Mouse (Mus musculus): ENCODE measurements around the gene Stox2.
"Not testable (repeated sequence)": the region's sequence is repeated elsewhere in the genome, so short reads cannot be mapped to it uniquely, and the experiment has no call there.

The Stox2 gene

GRCm38 (mm10) chr8:47446312-47447046 lies at the start of gene Stox2:
Gene Stox2 (minus strand): TSS chr8:47446362.
- no peak for DNase-seq (ENCODE audit: low read depth, low spot score)

GRCm38 (mm10) chr8:47495428-47495827 lies 49.3 kb upstream of the Stox2 start:
- DNase-seq (ENCODE audit: low read depth, low spot score): no peak

DNA sequence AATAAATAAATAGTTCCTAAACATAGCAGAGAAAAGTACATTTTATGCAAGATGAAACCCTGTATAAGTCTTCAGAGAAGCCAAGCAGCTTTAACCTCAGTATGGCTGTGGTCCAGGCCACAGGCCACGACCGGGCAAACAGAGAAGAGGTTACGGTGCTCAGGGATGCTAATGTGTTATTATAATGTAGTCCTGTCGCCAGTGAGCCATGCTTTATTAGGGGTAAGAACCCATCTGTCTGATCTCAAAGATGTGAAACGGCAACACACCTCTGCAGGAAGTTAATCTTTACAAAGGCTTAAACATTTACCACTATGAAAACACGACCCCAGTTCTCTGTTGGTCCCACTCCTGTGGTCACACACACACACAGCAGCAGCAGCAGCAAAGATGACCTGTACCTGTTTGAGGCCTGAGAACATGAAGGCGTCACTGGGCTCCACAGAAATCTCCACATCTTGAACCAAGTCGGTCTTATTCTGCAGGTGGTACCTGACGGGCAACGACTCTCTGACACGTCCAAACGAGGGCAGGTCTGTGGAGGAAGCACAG lies 48.5 kb upstream of the Stox2 start:
- DNase-seq (ENCODE audit: low read depth, low spot score): no peak

DNA sequence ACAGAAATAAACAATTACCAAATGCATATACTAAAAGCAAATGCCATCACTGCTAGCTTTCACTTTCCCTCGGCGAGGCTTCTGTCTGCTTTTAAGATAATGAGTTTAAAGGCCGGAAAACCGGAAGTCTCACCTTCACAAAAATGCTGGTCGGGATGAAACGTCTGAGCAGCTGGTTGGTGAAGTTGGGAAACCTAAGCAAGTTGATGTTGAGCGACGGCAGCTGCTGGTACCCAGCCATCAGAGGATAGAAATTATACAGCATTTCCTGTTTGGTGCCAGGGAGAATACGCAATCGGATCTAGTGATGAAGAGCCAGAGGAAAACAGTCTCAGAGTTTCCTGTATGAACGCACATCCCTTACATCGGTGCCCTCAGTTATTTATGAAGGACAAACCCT lies 46.9 kb upstream of the Stox2 start:
- no peak for DNase-seq (ENCODE audit: low read depth, low spot score)

DNA sequence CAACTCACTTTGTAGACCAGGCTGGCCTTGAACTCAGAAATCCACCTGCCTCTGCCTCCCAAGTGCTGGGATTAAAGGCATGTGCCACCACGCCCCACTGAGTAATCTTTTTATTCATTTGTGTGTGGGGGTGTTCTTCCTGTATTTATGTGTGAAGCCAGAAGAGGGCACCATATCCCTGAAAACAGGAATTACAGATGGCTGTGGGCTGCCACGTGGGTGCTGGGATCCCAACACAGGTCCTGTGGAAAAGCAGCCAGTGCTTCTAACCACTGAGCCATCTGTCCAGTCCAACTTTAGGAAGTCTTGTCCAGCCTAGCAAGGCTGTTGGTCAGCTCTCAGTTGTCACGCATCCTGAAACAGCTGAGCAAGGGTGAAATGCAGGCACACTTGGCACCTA lies 41.1 kb upstream of the Stox2 start:
- DNase-seq (ENCODE audit: low read depth, low spot score): peak; percentile 34

- no peak for DNase-seq (ENCODE audit: low read depth, low spot score)
Measured at GRCm38 (mm10) chr8:47482354-47483071, 36.4 kb upstream of the Stox2 start.

GRCm38 (mm10) chr8:47480039-47480438 lies 33.9 kb upstream of the Stox2 start:
- no peak for DNase-seq (ENCODE audit: low read depth, low spot score)

GRCm38 (mm10) chr8:47461650-47462049 lies 15.5 kb upstream of the Stox2 start:
- no peak for DNase-seq (ENCODE audit: low read depth, low spot score)

DNA sequence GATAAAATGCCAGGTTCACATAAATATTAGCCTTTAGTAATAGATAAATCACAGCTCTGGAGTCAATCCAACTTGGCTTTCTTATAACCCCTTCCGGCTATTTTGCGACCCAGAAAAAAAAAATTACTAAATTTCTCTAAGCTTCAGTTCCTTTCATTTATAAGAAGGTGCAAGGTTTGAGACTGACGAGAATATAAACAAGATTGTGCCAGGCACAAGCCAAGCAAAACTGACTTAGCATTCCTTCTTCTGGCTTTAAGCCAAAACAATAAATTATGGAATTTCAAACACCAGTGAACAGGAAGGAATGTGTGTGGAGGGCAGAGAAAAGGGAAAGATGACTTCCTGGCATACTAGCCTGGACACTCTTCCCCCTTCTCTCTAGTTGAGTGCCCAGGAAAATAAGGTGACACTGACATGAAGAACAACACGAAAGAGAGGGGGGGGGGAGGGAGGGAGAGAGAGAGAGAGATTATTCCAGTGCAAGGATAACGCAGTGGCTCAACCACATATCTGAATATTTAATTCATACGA lies 13.1 kb upstream of the Stox2 start:
- DNase-seq (ENCODE audit: low read depth, low spot score): no peak

GRCm38 (mm10) chr8:47458591-47458990 lies 12.4 kb upstream of the Stox2 start:
- no peak for DNase-seq (ENCODE audit: low read depth, low spot score)

DNA sequence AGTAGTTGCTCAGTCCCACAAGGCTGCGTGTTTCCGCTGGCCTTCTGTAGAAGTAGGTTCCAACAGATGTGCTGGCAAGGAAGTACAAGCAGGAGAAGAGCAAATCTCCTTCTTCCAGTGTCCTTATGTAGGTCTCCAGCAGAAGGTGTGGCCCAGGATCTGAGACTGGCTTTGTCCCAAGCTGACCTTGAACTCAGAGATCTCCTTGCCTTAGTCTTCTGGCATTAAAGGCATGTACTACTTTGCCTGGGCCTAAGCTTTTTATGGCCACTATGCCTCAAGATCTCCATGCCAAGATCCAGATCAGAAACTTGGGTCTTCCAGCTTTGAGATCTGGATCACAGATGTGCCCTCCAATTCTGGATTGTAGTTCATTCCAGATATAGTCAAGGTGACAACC lies 3.0 kb upstream of the Stox2 start:
- DNase-seq (ENCODE audit: low read depth, low spot score): not testable (repeated sequence)

GRCm38 (mm10) chr8:47439271-47439670 lies 6.9 kb downstream of the Stox2 start:
- DNase-seq (ENCODE audit: low read depth, low spot score): no peak

- DNase-seq (ENCODE audit: low read depth, low spot score): no peak
Measured at GRCm38 (mm10) chr8:47437976-47438375, 8.2 kb downstream of the Stox2 start.

DNA sequence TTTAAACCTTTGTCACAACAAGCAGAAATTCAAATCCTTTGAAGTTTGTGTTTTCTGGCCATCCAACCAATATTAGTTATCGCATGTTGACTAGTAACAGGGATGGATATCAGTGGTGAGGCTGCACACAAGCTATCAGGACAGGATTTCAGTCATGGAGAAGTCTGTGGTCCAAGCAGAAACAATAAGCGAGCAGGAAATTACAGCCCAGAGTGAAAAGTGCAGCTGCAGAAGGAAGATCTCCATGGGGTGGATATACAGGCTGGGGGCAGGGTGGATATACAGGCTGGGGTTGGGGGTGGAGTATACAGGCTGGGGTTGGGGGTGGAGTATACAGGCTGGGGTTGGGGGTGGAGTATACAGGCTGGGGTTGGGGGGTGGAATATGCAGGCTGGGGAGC lies 10.3 kb downstream of the Stox2 start:
- DNase-seq (ENCODE audit: low read depth, low spot score): no peak

- no peak for DNase-seq (ENCODE audit: low read depth, low spot score)
Measured at GRCm38 (mm10) chr8:47435412-47435811, 10.8 kb downstream of the Stox2 start.

DNA sequence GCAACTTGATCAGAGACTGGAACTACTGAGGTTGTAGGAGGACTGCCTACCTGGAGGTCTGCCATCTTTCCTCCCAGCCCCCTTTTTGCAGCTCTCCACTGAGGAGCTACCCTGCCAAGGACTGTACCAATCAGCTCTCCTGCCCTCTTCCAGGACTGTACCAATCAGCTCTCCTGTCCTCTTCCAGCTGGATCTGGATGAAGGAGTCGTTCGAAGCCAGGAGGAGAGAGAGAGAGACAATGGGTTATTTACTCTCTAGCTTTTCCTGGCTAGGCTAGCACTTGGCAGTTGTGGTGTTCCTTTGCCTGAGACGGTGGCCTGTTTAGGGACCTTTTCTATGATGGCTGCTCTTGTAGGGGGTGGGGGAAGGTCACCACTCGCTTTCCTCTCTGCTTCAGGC lies 14.9 kb downstream of the Stox2 start:
- DNase-seq (ENCODE audit: low read depth, low spot score): no peak

GRCm38 (mm10) chr8:47414258-47414525 lies 32.0 kb downstream of the Stox2 start:
- not testable (repeated sequence) for DNase-seq (ENCODE audit: low read depth, low spot score)

DNA sequence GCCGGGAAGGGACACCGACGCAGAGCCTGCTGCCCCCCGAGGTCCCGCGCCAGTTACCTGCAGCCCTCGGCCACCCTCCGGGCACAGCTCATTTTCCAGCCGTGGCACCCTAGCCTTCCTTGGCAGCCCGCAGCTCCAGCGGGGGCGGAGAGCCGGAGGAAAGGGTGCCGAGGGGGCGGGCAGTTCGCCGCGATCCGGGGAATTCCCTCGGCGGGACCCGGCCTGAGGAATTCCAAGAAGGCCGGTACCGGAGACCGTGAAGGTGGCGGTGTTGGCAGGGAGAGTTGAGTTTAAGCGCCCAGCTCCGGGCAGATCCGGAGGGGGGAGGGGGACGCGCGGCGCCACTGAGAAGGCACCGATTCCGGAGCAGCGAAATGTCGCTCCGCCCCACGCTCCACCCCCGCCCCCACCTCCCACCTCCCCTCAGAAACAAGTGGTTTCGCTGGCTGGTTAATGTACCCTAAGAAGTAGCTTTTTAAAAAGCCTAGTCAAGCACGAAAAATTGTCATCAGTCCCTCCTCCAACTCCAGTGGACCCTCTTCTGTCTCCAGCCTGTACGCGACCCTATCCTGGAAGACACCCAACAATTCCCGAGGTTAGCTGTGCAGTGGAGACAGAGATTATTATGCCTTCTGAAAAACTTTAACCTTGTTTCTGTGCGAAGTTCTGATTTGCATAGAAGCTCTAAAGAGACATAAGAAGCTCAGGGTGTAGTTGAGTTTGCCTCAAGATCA lies 32.5 kb downstream of the Stox2 start:
- peak; percentile 65 for DNase-seq (ENCODE audit: low read depth, low spot score)

GRCm38 (mm10) chr8:47412696-47413523 lies 33.3 kb downstream of the Stox2 start:
- DNase-seq (ENCODE audit: low read depth, low spot score): peak; percentile 67

GRCm38 (mm10) chr8:47411994-47412695 lies 34.0 kb downstream of the Stox2 start:
- DNase-seq (ENCODE audit: low read depth, low spot score): peak; percentile 51

DNA sequence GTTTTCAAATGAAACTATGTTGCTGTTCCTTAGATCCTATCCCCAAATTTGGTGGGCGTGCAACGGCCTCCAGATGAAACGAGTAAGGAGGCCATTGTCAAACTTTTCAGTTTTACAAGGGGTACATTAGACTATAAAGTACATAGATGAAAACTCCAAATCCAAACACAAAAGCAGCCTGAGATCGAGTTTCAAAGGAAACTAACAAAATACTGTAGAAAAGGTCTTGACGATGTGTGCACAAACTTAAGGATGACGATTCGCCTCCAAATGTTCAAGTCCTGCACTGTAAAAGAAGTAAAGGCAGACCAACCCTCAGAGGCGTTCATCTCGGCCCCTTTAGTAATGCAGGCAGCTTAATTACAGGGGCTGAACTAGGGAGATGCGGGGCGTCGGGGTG lies 34.8 kb downstream of the Stox2 start:
- no peak for DNase-seq (ENCODE audit: low read depth, low spot score)
